Mouse (Mus musculus) intestine, embryonic 16.5 days (tissue): ENCODE measurements around the gene Tssc4. TPM values are rescaled to one million over a fixed set of nuclear protein-coding genes. Genes with fewer than 3 reads are reported as not detected.

Experiments used
- ATAC-seq: fragments of 200-750 bp; cut with Nextera tagmentation; 2 replicates; pipeline ENCODE4 v1.8.0; 2017; ENCODE audit warnings: moderate TSS enrichment, moderate library complexity
- H3K27ac ChIP-seq: fragments of 300-500 bp; sonication (generic); 2 replicates; pipeline ENCODE4 v1.5.1; 2014; ENCODE audit warnings: mild to moderate bottlenecking, low read length
- H3K27me3 ChIP-seq: fragments of 300-500 bp; sonication (generic); replicated peaks from 2 replicates; pipeline ENCODE4 v1.6.1; 2014; ENCODE audit warnings: low read length, control low read depth, mixed read lengths; ENCODE audit not compliant: control insufficient read depth, insufficient read depth
- H3K36me3 ChIP-seq: fragments of 300-500 bp; sonication (generic); 2 replicates; pipeline ENCODE4 v1.6.1; 2014; ENCODE audit warnings: low read length, control low read depth; ENCODE audit not compliant: control insufficient read depth, insufficient read depth
- H3K4me1 ChIP-seq: fragments of 300-500 bp; sonication (generic); 2 replicates; pipeline ENCODE4 v1.6.1; 2014; ENCODE audit warnings: low read length, control low read depth, mixed read lengths; ENCODE audit not compliant: control insufficient read depth, insufficient read depth
- H3K4me2 ChIP-seq: fragments of 300-500 bp; sonication (generic); 2 replicates; pipeline ENCODE4 v1.6.1; 2014; ENCODE audit warnings: low read depth, low read length, control low read depth
- H3K4me3 ChIP-seq: fragments of 300-500 bp; sonication (generic); 2 replicates; pipeline ENCODE4 v1.5.1; 2014; ENCODE audit warnings: mild to moderate bottlenecking, low read length
- H3K9ac ChIP-seq: fragments of 300-500 bp; sonication (generic); 2 replicates; pipeline ENCODE4 v1.6.1; 2014; ENCODE audit warnings: low read depth, low read length
- H3K9me3 ChIP-seq: fragments of 300-500 bp; sonication (generic); 2 replicates; pipeline ENCODE4 v1.6.1; 2016; ENCODE audit warnings: low read length, control low read depth; ENCODE audit not compliant: control insufficient read depth
- WGBS: fragments of 180-500 bp; shearing (Covaris S2); extraction: QIAGEN DNeasy Blood & Tissue Kit; methylation state at CpG from one replicate; pipeline ENCODE4 v1.1.7; 2014; 5-methylcytosine and 5-hydroxymethylcytosine counted together
- polyA plus RNA-seq: library from polyadenylated mRNA; unstranded; fragments of >200 nt; fragmentation: Nextera tagmentation; extraction: Ambion mirVana; gene quantifications from 2 replicates; pipeline ENCODE4 v1.2.1, GENCODE M21; 2015

Tssc4 gene
- polyA plus RNA-seq, 1 experiment from 2014 or later, result 74.7 TPM

DNA sequence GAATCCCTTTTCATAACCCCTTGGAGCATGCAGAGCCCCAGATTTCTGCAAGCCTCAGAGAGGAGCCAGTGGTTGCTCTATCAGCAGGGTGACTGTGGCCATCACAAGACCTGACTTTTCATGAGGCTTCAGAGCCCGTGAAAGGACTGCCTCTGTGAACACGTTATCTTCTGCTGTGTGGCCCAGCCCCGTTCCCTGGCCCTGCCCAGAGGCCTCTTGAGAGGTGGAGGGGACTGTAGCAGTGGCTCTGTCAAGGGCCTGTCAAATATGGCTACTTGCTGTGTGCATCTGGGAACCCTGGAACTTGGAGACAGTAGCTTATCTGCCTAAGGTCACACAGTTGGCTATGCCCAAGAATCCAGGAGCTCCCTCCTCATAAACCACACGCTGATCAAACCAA, 42.7 kb downstream of the Tssc4 start:
- Histone ChIP-seq H3K9me3 (peaks cover 3% of the 10 kb centered on the region; the same call in 1 of the 2 replicates), H3K4me2 (no peak overlapping the region), H3K27me3 (peaks cover 23% of the 10 kb centered on the region), H3K27ac (no peak overlapping the region), H3K36me3 (no peaks in the 10 kb centered on the region), H3K4me1 (peaks cover 24% of the 10 kb centered on the region), H3K9ac (no peak overlapping the region), H3K4me3 (no peak overlapping the region)
- WGBS, result 57% methylated on average over 4 of the region's 4 CpGs
- ATAC-seq, result peak; percentile 41; the same call in 1 of the 2 replicates

DNA sequence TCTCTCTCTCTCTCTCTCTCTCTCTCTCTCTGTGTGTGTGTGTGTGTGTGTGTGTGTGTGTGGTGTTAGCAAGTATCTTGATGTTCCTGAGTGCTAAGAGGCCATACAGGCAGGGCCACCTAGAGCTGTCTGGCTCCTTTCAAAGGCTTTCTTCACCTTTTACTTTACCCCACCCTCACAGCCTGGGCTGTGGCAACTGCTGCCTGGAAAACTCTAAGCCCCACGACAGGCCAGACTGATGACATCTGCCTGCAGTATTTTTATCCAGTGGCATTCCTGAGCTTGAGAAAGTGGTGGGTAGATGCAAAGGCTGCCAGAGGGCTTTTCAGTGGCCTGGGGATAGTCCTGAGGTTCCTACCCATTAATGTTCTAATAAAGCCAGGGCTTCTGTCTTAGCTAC, 43.3 kb downstream of the Tssc4 start:
- 21% methylated on average over 1 of the region's 1 CpGs for WGBS
- Histone ChIP-seq H3K9me3 (peaks cover 3% of the 10 kb centered on the region; the same call in 1 of the 2 replicates), H3K4me1 (peaks cover 17% of the 10 kb centered on the region), H3K4me2 (no peak overlapping the region), H3K27me3 (peaks cover 16% of the 10 kb centered on the region), H3K4me3 (no peak overlapping the region), H3K9ac (no peak overlapping the region), H3K36me3 (no peaks in the 10 kb centered on the region), H3K27ac (no peak overlapping the region)
- no peak for ATAC-seq

DNA sequence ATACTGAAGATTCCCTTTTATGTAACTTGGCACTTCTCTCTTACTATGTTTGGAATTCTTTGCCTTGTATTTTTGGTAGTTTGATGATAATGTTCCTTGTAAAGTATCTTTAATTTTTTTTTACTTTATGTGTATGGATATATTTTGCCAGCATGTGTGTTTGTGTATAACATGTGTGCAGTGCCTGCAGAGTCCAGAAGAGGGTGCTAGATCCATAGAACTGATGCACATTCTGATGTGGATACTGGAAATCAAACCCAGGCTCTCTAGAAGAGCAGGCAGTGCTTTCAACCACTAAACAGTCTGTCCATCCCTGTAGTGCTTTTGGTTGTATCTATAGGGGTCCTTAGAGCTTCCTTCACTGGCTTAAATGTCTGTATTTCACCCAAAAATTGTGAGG, 45.7 kb downstream of the Tssc4 start:
- peaks cover 3% of the 10 kb centered on the region; the same call in 1 of the 2 replicates for H3K9me3 ChIP-seq
- no peak overlapping the region for H3K9ac ChIP-seq
- H3K27me3 ChIP-seq, result no peaks in the 10 kb centered on the region
- no peak overlapping the region for H3K4me3 ChIP-seq
- no peak overlapping the region for H3K27ac ChIP-seq
- no peak for ATAC-seq
- H3K4me1 ChIP-seq, result peaks cover 24% of the 10 kb centered on the region
- H3K4me2 ChIP-seq, result no peak overlapping the region
- no peaks in the 10 kb centered on the region for H3K36me3 ChIP-seq

DNA sequence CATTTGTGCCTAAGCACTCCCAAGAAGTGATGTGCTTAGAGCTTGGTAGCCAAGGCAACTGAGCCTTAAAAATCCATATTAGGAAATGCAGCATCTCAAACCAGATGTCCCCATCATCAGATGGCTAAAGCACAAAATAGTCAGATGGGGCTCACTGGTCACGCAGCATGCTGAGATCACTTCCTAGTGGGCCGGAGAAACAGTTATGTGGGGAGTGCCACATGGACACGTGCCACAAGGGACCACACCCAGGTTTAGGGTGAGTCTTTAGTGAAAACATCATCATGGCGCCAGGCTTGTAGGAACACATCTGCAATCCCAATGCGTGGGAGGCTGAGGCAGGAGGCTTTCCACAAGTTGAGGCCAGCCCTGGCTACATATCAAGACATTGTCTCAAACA, 47.5 kb downstream of the Tssc4 start:
- Histone ChIP-seq H3K36me3 (no peaks in the 10 kb centered on the region), H3K4me3 (no peak overlapping the region), H3K27ac (no peak overlapping the region), H3K9ac (no peak overlapping the region), H3K9me3 (peaks cover 3% of the 10 kb centered on the region; the same call in 1 of the 2 replicates), H3K4me1 (peaks cover 26% of the 10 kb centered on the region), H3K4me2 (no peak overlapping the region), H3K27me3 (no peaks in the 10 kb centered on the region)
- WGBS, result 84% methylated on average over 5 of the region's 5 CpGs
- no peak for ATAC-seq

- WGBS, result 50% methylated on average over 1 of the region's 1 CpGs
- H3K9me3 ChIP-seq, result no peaks in the 10 kb centered on the region
- no peak overlapping the region for H3K4me3 ChIP-seq
- H3K9ac ChIP-seq, result no peak overlapping the region
- no peak overlapping the region for H3K4me2 ChIP-seq
- H3K27ac ChIP-seq, result peak overlapping the region; percentile 55
- no peaks in the 10 kb centered on the region for H3K36me3 ChIP-seq
- no peak for ATAC-seq
- H3K27me3 ChIP-seq, result no peaks in the 10 kb centered on the region
- H3K4me1 ChIP-seq, result peaks cover 37% of the 10 kb centered on the region
Measured at GRCm38 (mm10) chr7:143119407-143119806, 50.4 kb downstream of the Tssc4 start.

DNA sequence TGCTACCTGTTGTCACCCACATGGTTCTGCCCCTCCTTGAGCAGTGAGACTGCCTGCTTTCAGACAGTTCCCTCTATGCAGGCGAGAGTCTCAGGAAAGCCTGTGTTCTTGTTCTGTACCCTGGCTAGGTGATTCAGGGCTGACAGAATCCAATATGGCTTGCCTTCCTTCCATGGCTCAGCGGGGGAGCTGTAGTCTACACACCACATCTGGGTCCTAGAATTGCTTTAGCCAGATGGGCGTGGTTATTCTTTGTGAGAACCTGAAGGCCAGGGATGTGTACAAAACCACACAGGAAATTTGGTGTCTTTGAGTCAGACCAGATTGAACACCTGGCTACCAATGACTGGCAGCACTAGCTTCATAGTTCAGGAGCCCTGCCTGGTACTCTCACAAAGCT, 50.8 kb downstream of the Tssc4 start:
- 74% methylated on average over 3 of the region's 3 CpGs for WGBS
- no peak for ATAC-seq
- no peaks in the 10 kb centered on the region for H3K36me3 ChIP-seq
- no peak overlapping the region for H3K4me2 ChIP-seq
- 0 out of 2 replicates have a peak overlapping the region, but pooled peaks have one; percentile 38 for H3K9ac ChIP-seq
- no peaks in the 10 kb centered on the region for H3K9me3 ChIP-seq
- H3K27me3 ChIP-seq, result no peaks in the 10 kb centered on the region
- H3K27ac ChIP-seq, result peak overlapping the region; percentile 55
- H3K4me1 ChIP-seq, result peaks cover 41% of the 10 kb centered on the region
- no peak overlapping the region for H3K4me3 ChIP-seq

Other genes starting within 250 kb of the Tssc4 start
- 2.1 and 3.3 TPM in 2 replicates for gene Th, start 138.1 kb upstream of the Tssc4 start, polyA plus RNA-seq
- 11.4 and 12.7 TPM in 2 replicates for gene Ascl2, start 100.0 kb upstream of the Tssc4 start, polyA plus RNA-seq
- gene Tspan32, start 64.2 kb upstream of the Tssc4 start, polyA plus RNA-seq, result 2.4 and 3.1 TPM in 2 replicates
- gene Cd81, start 16.5 kb upstream of the Tssc4 start, polyA plus RNA-seq, result 391 and 421 TPM in 2 replicates
- 7.9 and 8.0 TPM in 2 replicates for gene Trpm5, start 25.4 kb downstream of the Tssc4 start, polyA plus RNA-seq
- gene Kcnq1, start 37.1 kb downstream of the Tssc4 start, polyA plus RNA-seq, result 9.7 and 10.8 TPM in 2 replicates